Mouse (Mus musculus): ENCODE results near the gene Arl15.

Gene Arl15

GRCm38 (mm10) chr13:114143247-114143646 lies 348.9 kb downstream of the Arl15 start:
- no peak for DNase-seq (ENCODE audit: low spot score in 2 of 2)

DNA sequence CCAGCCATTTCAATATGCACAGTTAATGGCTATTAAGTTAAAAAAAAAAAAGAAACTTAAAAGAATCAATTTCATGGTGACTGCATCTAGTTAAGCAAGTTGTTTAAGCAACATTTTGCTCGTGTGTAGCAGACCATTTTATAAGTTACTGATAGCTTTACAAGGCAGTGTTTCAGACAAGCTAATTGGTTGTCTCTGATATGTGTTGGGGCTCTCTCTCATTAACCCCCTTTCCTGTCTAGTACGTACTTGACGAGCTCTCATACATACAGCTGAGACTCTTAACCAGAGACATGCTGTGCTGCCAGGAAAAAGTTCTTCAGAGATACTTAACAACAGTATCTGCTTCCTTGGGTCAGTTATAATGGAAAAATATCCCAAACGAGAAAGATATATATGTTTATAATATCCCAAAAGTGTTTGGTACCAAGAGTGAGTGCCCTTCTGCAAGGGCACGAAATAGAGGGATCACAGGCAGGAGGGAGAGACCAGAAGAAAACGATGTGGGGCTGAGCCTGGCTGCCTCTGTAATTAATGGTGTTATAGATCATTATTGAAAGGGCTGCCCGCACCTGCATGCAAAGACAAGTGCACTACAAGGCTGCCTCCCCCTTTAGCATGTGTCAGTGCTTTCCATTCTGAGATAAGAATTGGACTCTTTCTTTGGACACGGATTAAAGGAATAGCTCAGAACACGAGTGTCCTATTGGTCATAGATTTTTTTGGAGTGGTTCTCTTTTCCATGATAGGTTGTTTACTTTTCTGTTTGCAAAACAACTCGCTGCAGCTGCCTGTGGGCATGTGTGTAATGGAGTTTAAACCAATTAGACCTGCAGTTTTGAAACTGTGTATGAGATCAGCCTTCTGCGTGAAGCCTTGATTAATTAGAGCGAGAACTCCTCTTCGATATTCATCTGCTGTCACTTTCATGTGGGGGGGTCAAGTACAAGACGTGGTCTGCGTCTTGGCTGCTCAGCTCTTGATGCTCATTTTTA lies 350.0 kb downstream of the Arl15 start:
- no peak for DNase-seq (ENCODE audit: low spot score in 2 of 2)

DNA sequence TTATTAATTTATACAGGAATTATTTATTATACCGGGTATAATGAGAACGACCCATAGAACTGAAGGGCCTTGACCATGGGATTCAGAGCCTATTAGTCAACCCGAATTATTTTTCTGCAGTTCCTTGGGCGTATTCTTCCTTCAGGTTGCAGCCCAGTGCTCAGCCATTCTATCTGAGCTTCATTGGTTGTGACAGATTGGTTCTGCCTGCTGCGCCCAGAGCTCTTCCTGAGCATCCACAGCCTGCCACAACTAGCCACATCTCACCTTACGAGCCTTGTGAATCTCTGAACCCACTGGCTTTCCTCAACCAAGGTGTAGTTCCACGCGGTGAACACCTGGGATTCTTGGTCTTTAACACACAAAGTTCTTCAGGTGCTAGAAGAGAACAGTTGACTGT lies 350.9 kb downstream of the Arl15 start:
- no peak for DNase-seq (ENCODE audit: low spot score in 2 of 2)

- DNase-seq (ENCODE audit: low spot score in 2 of 2) = no peak
Measured at GRCm38 (mm10) chr13:114150856-114151697, 356.8 kb downstream of the Arl15 start.

DNA sequence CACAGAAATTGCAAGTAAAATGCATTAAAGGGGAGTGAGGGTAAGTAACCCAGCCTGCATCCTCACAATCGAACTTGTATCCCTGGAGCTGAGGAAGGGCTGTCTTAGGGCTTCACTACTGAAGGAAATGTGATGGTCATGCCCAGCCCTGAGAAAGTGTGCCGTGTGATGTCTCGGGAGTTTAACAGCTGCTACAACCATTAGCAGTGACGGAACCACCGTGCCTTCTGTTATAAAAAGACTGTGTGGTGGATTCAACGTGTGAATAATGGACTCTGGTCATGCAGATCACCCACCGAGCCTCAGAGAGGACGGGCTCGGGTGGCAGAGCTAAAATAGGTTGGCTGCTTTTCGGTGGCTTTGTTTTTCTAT lies 357.4 kb downstream of the Arl15 start:
- DNase-seq (ENCODE audit: low spot score in 2 of 2) = no peak

DNA sequence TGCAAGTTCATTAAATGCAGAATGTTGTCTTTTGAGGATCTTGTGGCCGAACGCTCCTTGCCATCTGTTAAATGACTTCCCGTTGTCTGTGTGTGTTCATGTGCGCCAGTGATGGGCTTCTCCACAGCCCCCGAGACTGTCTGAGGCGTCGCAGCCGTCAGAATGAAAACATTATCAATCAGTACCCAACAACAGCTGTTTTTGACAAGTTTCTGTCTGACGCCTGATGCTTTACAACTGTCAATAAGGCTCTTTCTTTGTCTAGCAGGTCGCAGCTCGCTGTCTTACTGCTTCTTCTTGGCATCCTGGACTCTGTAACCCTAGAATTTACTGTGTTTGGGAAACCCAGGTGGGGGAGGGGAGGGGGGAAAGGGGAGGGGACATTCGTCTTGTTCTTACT lies 362.4 kb downstream of the Arl15 start:
- no peak for DNase-seq (ENCODE audit: low spot score in 2 of 2)

DNA sequence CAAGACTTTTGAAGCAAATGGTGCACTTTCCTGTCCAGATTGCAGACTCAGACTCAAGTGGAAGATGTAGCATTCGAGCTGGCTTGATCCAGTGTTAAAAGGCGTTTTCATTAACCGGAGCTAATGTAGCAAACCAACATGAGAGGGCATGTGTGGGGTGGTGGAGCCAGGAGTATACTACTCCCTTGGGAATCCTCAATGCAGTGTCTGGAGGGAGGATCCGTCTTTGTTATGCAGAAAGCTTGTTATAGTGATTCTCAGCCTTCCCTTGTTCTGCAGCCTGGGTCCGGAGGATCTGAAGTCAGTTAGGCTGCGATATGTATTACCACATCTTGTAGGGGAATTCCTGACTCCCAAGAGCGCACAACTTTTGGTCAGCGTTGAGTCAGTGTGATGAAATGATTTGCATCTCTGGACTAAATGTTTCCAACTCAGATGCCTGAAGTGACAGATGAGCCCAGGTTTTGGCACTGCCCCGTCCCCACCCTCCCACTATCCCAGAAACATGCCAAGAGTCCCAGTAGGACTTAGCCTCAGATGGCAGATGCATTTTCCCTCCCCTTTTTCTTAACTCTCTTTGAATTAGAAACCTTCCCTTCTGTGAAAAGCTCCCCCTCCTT lies 363.9 kb downstream of the Arl15 start:
- no peak for DNase-seq (ENCODE audit: low spot score in 2 of 2)

DNA sequence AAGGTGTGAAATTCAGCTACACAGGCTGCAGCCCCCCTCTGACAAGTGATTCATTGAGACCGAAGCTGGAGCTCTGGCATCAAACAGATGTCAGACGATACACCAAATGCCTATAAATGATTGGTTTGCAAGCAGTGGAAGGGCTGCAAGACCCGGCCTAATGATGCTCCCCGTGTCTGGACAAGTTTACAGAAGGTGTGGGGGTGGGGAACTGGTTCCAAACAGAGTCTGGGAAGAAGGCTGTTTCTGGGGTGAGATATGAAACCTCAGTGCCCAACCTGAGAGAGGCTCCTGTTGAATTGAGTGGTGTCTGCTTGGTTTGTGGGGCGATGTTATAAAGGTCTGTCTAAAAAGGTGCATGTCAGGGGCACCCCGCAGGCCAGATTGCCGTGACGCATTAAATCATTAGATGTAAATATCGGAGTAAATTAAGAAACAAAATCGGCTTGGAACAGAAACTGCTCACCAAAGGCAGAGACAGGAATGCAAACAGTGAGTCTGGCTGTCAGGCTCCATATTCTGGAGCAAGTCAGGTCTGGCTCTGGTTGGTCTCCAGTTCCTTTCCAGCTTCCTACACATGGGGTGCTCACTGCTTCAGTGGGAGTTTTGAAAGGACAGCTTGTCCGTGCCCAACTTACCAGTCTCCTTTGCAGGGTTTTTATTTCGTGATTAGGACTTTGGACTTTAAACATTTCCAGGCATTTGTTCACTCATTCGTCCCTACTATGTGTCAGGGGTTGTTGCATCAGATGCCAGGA lies 365.5 kb downstream of the Arl15 start:
- DNase-seq (ENCODE audit: low spot score in 2 of 2) = no peak

- DNase-seq (ENCODE audit: low spot score in 2 of 2) = no peak
Measured at GRCm38 (mm10) chr13:114162753-114163152, 368.4 kb downstream of the Arl15 start.

- DNase-seq (ENCODE audit: low spot score in 2 of 2) = no peak
Measured at GRCm38 (mm10) chr13:114165616-114166015, 371.3 kb downstream of the Arl15 start.

- DNase-seq (ENCODE audit: low spot score in 2 of 2) = no peak
Measured at GRCm38 (mm10) chr13:114166439-114167183, 372.3 kb downstream of the Arl15 start.

- no peak for DNase-seq (ENCODE audit: low spot score in 2 of 2)
Measured at GRCm38 (mm10) chr13:114170061-114170460, 375.8 kb downstream of the Arl15 start.

GRCm38 (mm10) chr13:114171465-114171864 lies 377.2 kb downstream of the Arl15 start:
- no peak for DNase-seq (ENCODE audit: low spot score in 2 of 2)

GRCm38 (mm10) chr13:114188107-114188506 lies 393.8 kb downstream of the Arl15 start:
- DNase-seq (ENCODE audit: low spot score in 2 of 2) = no peak

GRCm38 (mm10) chr13:114188801-114189200 lies 394.5 kb downstream of the Arl15 start:
- DNase-seq (ENCODE audit: low spot score in 2 of 2) = no peak

DNA sequence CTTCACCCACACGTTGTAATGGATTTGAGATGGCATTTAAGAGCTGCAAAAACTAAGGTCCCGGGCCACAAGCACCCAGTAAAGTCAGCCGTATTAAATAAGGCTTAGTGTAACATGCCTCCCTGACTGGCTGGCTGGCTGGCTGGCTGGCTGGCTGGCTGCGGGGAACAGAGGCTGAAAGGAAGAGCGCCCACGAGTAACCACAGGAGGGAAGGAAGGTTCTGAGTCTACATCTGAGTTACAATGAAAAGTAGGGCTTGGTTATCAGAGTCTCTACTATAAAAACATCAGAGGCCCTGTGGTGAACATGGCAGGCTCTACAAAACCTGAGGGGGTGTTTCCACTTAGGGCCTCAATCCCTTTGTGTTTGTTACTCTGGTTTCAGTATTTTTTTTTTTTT lies 395.1 kb downstream of the Arl15 start:
- no peak for DNase-seq (ENCODE audit: low spot score in 2 of 2)

- DNase-seq (ENCODE audit: low spot score in 2 of 2) = peak; percentile 10 to 13
Measured at GRCm38 (mm10) chr13:114190898-114191297, 396.6 kb downstream of the Arl15 start.

DNA sequence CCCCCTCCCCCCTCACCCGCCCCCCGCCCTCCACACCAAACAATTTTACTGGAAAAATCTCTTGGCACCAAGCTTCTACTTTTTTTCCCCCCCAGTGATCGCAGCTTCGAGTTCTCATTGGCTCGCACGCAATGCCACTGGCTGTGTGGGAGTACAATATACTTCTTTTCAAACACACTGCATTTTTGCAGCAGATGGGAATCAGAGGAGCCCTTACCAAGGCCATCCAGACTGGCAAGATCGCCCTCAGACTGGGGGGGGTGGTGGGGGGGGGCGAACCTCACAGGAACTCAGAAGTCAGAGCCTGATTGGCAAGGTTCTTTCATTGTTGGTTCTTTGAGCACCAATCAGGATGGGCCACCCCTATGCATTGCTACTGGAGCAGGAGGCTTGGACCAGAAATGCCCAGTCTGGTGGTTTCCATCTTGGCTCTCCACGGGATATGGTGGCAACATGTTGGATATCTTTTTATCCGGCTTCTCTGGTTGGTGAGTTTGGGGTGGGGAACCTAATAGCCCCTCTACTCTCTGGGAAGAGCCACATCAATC lies 404.0 kb downstream of the Arl15 start:
- DNase-seq (ENCODE audit: low spot score in 2 of 2) = no peak

DNA sequence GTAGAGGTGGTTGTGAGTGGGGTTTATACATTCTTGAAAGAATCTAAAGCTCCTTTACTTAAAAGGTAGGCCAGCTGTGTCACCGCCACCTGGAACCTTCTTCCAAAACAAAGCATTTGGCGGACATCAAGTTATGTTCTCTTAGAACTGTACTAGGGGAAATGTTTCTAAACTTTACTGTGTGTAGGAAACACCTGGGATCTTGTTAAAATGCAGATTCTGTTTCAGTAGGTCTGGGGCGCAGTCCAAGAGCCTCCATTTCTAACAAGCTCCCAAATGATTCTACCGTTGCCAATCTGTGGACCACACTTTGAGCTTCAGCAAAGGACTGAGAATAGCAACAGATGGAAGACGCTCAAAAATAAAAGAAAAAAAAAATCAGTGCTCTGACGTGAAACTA lies 405.4 kb downstream of the Arl15 start:
- no peak for DNase-seq (ENCODE audit: low spot score in 2 of 2)

DNA sequence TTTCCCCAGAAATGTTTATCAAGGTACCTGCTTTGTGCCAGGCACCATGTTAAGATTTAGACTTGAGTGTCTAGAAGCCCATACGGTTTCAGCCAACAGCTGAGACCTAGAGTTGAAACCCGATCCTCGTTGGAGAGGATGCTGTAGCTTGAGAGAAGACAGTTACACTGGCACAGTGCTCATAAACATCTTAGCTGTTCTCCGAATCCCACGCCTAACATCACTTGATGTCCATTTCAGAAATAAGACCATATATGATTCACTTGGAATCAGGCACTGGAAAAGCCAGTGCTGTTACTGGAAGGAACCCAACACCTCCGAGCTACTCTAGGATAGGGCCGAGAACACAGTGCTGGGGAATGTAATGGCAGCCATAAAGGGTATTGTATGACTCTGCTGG lies 406.2 kb downstream of the Arl15 start:
- no peak for DNase-seq (ENCODE audit: low spot score in 2 of 2)
